Mouse (Mus musculus) megakaryocyte, adult 5-6 weeks (primary cell): Measurements from ENCODE around the gene Snd1. TPM values are rescaled to one million over a fixed set of nuclear protein-coding genes. Genes with fewer than 3 reads are reported as not detected.

Source experiments
- total RNA-seq, 2 experiments: library from RNA; stranded (forward) in 1 of 2; stranded (reverse) in 1 of 2; fragments of 153-499, 151-499 nt in 1 of 2; fragments of 221-1000, 200-1000 nt in 1 of 2; gene quantifications; 2 replicates each; pipeline versions ENCODE4 v1.2.3 to v1.2.4; 2015 to 2017

Gene Snd1
- total RNA-seq, 2 experiments from 2014 or later, result 46.7 to 76.9 TPM

Other genes with a start within 250 kb of the Snd1 start
- gene Zfp800, start 77.1 kb upstream of the Snd1 start, total RNA-seq (2015), result 29.3 and 40.3 TPM in 2 replicates
- gene Zfp800, start 77.1 kb upstream of the Snd1 start, total RNA-seq (2017), result 36.1 and 48.9 TPM in 2 replicates
- 68.1 and 109 TPM in 2 replicates for gene Arf5, start 51.6 kb upstream of the Snd1 start, total RNA-seq (2015)
- 48.1 and 70.7 TPM in 2 replicates for gene Arf5, start 51.6 kb upstream of the Snd1 start, total RNA-seq (2017)
- gene Fscn3, start 47.4 kb upstream of the Snd1 start, total RNA-seq (2015), result not detected in 2 replicates
- gene Fscn3, start 47.4 kb upstream of the Snd1 start, total RNA-seq (2017), result not detected in 2 replicates
- gene Gcc1, start 46.7 kb upstream of the Snd1 start, total RNA-seq (2015), result 4.2 and 4.8 TPM in 2 replicates
- gene Gcc1, start 46.7 kb upstream of the Snd1 start, total RNA-seq (2017), result 14.2 and 19.7 TPM in 2 replicates
- gene Pax4, start 25.8 kb upstream of the Snd1 start, total RNA-seq (2015), result not detected in 2 replicates
- gene Pax4, start 25.8 kb upstream of the Snd1 start, total RNA-seq (2017), result not detected in 2 replicates